Mouse (Mus musculus) heart, postnatal 10 days (tissue): ENCODE measurements around the gene Mrpl54. TPM values are rescaled to one million over a fixed set of nuclear protein-coding genes. Genes with fewer than 3 reads are reported as not detected.

ENCODE experiments used
- DNase-seq, 2 experiments: peaks; one replicate each; pipeline ENCODE4 v3.0.0; 2021
- intact Hi-C: fragments of 180-260 bp; cut with DNase I; formaldehyde crosslinking; loops from one replicate; pipeline ENCODE4 v1.15.1; 2025
- total RNA-seq, 2 experiments: library from RNA; stranded (reverse); gene quantifications; 2 replicates each; pipeline ENCODE4 v1.2.3; 2021

The Mrpl54 gene
- total RNA-seq, 2 experiments from 2014 or later = 93.4 to 108 TPM

GRCm38 (mm10) chr10:81268643-81269412 lies 2.1 kb upstream of the Mrpl54 start:
- DNase-seq = no peak
- intact Hi-C loops = no loop called here

DNA sequence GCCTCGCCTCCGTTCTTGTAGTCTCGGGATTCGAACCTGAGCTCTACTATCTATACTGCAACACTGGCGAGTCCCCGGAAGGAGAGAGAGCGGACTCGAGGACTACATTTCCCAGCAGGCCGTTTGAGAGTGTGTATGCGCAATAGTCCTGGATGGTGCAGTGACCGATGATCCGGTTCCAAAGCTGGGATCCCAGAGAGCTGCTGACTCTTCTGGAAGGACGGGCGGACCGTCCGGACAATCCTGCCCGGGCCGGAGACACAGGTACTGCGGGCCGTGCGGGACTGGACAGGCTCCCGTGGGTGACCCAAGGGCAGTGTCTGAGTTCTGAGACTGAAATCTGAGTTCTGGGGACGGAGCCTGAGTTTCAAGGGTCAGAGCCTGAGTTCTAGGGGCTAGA lies 1.3 kb upstream of the Mrpl54 start:
- intact Hi-C loops = no loop called here

GRCm38 (mm10) chr10:81265540-81265939 lies 1.2 kb downstream of the Mrpl54 start:
- no peak for DNase-seq
- intact Hi-C loops = no loop called here

More for the DNA sequence above, 1.3 kb upstream of the Mrpl54 start:
- peak; percentile 91 to 93 for DNase-seq

GRCm38 (mm10) chr10:81261025-81261424 lies 5.7 kb downstream of the Mrpl54 start:
- intact Hi-C loops = no loop called here
- no peak for DNase-seq

GRCm38 (mm10) chr10:81259225-81259884 lies 7.4 kb downstream of the Mrpl54 start:
- DNase-seq = no peak
- intact Hi-C loops = no loop called here

GRCm38 (mm10) chr10:81257158-81258039 lies 9.3 kb downstream of the Mrpl54 start:
- DNase-seq = no peak
- intact Hi-C loops = no loop called here

DNA sequence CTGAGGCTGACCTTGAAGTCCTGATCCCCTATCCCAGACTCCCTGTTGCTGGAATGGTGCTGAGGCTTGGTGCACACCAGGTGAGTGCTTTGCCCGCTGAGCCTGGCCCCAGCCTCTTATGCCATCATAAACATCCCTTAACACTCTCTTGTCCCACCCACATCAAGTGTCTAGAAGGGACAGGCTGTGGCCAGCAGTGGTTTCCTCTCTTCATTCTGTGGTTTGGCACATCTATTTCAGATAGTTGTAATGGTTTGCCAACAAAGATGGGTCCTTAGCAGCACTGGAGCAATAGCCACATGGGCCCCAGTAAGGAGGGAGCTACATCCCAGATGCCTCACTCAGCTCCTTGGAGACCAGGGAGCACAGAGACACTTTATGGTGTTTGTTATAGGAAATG lies 11.8 kb downstream of the Mrpl54 start:
- intact Hi-C loops = no loop called here
- no peak for DNase-seq

DNA sequence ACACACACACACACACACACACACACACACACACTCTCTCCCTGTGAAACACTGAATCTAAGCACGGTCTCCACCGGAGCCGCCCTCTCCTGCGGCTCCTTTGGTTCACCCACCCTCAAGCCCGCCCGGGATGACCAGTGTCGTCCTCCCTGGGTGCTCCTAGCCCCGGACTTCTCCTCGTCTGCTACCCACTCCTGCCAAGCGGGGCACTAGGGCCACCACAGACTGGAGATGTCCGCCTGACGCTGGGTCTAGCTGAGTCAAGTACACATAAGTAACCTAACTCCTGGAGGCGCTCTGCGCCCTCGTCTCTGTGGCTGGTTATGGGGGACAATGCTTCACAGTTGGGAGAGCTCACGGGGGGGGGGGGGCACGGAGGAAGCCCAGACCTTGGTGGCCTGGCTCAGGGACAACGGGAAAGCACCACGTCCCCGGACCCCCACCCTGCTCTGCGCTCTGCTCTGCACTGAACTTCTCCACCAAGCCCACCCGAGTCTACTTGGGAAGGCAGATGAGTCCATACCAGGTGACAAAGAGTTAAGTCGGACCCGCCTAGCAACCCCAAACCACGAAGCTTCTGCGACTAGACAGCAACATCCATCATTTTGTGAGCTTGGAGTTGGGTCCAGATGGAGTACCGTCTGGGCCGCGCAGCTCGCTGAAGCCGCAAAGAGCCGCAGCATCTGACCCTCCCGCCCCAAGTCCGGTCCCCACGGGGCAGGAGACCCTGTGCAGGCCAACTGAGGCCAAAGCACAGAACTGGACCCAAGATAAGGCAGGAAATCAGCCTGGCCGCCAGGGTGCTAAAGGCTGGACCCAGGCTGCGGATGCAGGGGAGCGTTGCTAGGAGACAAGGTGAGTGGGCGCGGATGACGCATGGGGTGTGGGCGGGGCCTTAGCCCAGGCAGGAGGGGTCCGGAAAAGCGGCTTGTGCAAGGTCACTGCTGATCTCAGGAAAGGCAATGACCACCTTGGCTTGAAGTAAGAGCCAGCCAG lies 14.0 kb downstream of the Mrpl54 start, which contains the start of gene Matk:
Matk (plus strand) TSS at position 512 of the 996 bp plus-strand sequence.
- peak; percentile 52 to 64 for DNase-seq
- intact Hi-C loops = no loop called here

GRCm38 (mm10) chr10:81249442-81249841 lies 17.3 kb downstream of the Mrpl54 start:
- intact Hi-C loops = no loop called here

DNA sequence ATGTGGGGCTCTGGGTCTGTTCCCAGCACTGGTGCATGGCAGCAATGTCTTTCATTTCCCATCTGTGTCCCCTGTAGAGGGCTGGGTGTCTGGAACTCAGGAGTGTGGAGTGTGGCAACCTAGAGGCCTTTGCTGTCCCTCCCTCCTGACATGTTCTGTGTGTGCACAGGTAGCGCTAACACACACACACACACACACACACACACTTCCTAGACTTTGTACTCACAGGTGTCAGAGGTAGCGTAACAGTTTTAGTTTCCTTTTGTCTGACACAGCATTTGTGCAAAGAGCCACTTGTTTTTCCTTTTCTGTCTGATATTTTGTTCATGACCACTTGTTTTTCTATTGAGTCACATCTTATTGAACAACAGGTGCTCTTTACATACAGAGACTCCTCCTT lies 18.9 kb downstream of the Mrpl54 start:
- DNase-seq = no peak
- intact Hi-C loops = no loop called here

More at GRCm38 (mm10) chr10:81249442-81249841, 17.3 kb downstream of the Mrpl54 start:
- DNase-seq = no peak

DNA sequence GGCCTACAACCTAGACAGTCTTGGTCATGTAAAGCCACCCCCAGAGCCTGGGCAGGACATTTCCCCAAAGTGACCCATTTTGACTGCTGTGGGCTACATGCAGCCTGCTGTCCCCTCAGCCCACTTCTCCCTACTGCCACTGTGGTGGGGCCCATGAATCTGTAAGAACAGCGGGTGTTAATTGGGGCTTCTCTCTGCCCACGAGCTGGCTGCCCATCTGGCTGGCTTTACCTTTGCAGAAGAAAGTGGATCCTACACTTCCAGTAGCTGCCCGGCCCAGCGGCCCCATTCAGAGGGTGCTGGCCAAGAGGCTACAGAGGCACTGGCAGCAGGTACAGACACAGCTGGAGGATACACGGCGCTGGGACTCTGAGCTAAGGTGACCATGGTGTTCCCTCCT lies 21.6 kb downstream of the Mrpl54 start:
- intact Hi-C loops = no loop called here
- DNase-seq = no peak

DNA sequence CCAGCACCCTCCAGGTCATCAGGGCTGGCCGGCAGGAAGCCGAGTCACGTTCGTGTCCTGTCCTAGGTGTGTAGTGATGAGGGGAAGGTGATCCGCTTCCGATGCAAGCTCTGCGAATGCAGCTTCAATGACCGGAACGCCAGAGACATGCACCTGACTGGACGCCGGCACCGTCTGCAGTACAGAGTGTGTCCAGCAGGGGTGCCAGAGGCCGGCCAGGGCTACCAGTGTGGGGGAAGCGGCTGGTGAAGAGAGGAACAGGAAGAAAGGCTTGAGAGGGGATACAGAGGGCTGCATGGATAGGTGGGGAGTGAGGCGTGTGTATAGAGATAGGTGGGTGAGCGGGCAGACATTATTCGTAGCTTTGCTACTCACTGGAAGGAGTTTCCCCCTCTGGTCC lies 22.1 kb downstream of the Mrpl54 start:
- intact Hi-C loops = no loop called here
- DNase-seq = peak; percentile 83 to 92

- intact Hi-C loops = no loop called here
- DNase-seq = no peak
Measured at GRCm38 (mm10) chr10:81244146-81244545, 22.6 kb downstream of the Mrpl54 start.

GRCm38 (mm10) chr10:81242021-81242420 lies 24.7 kb downstream of the Mrpl54 start:
- DNase-seq = no peak
- intact Hi-C loops = no loop called here

DNA sequence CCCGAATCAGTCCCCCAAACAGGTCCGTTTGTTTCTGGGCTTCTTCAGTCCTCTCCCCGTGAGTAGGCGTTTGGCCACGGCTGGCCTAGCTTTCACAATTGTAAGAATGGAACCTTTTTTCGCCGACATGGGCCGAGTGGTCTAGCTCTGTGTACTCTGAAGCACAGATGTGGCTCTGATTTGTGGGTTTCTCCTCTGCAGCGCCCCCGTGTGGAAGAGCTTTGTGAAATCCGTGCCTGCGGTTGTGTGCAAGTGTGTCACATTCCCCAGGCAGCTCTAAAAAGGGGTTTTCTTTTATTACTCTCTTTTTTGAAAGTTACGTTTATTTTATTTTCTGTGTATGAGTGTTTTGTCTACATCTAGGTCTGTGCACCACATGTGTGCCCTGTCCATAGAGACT lies 25.9 kb downstream of the Mrpl54 start:
- intact Hi-C loops = no loop called here
- DNase-seq = peak in 1 of 2 experiments; percentile 74

GRCm38 (mm10) chr10:81238618-81239017 lies 28.1 kb downstream of the Mrpl54 start:
- no peak for DNase-seq

DNA sequence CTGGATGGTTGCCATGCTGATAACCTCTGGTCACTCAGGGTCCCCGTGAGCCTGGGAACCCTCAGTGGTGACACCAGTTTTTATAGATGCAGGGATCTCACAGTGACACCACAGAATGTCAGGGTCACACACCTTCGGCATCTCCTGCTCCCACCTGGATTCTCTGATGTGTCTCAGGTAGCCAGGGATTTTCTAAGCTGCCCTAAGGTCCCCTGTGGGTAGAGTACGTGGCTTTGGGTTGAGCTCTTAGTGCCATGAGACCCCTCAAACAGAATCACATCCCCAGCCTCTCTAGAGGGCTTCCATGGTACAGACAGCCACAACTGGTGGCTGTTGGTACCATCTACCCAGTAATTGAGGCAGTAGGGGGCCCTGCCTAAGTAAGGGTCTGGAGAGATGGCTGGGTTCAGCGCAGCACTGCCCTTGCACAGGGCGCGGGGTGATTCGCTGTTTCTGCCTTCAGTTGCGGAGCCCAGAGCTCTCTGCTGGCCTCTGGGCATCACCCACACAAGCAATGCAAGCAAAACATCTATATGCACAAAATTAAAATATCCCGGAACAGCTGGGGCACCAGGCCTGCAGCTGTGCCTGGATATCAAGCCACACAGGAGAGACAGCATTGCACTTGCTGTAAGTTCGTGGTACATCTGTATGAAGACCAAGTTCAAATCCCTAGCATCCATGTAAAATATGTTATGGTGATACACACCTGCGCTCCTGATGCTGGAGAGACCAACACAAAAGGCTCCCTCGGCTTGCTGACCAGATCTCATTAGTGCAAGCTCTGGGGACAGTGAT lies 30.1 kb downstream of the Mrpl54 start:
- no peak for DNase-seq
- intact Hi-C loops = no loop called here

More at GRCm38 (mm10) chr10:81238618-81239017, 28.1 kb downstream of the Mrpl54 start:
- intact Hi-C loops = no loop called here

DNA sequence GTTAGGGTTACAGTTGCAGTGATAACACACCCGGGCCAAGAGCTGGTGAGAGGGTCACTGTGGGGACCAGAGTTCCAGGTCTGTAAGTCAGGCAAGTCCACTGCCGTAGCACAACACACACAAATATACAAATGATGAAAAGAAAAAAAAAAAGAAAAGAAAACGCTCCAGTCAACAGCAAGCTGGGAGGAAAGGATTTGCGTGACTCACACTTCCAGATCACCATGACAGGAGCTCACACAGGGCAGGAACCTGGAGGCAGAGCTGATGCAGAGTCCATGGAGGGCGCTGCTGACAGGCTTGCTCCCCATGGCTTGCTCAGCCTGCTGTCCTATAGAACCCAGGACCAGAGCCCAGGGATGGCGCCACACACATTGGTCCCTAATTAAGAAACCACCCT lies 32.5 kb downstream of the Mrpl54 start:
- intact Hi-C loops = no loop called here
- DNase-seq = no peak

- no peak for DNase-seq
- intact Hi-C loops = no loop called here
Measured at GRCm38 (mm10) chr10:81233226-81233585, 33.5 kb downstream of the Mrpl54 start.
